Mouse (Mus musculus): ENCODE results near the gene Smyd1. TPM values are rescaled to one million over a fixed set of nuclear protein-coding genes. Genes with fewer than 3 reads are reported as not detected.

The Smyd1 gene
- polyA plus RNA-seq, 1 experiment, result 4.9 TPM

GRCm38 (mm10) chr6:71260051-71260640 lies 61.9 kb downstream of the Smyd1 start:
- no peak for TF ChIP-seq POLR2A (IDR thresholded peaks at IDR 0.05; ENCODE audit: control insufficient read depth, low read depth, low read length)
- TF ChIP-seq CTCF (IDR thresholded peaks at IDR 0.05; ENCODE audit: control insufficient read depth, insufficient read depth, insufficient replicate concordance, low read depth, low read length), result no peak
- Histone ChIP-seq H3K4me3 (ENCODE audit: control insufficient read depth, low read depth, low read length) (no peak overlapping the region), H3K4me1 (ENCODE audit: control insufficient read depth, insufficient read depth, low read length) (no peaks in the 10 kb centered on the region), H3K27me3 (ENCODE audit: control insufficient read depth, insufficient read depth, low read length) (no peaks in the 10 kb centered on the region), H3K36me3 (ENCODE audit: control insufficient read depth, insufficient read depth, low read length) (no peaks in the 10 kb centered on the region), H3K27ac (ENCODE audit: control insufficient read depth, insufficient read depth, low read depth, low read length) (no peak overlapping the region)

- TF ChIP-seq CTCF (IDR thresholded peaks at IDR 0.05; ENCODE audit: control insufficient read depth, insufficient read depth, insufficient replicate concordance, low read depth, low read length) (no peak), POLR2A (IDR thresholded peaks at IDR 0.05; ENCODE audit: control insufficient read depth, low read depth, low read length) (no peak)
- no peaks in the 10 kb centered on the region for H3K4me1 ChIP-seq (ENCODE audit: control insufficient read depth, insufficient read depth, low read length)
- no peak overlapping the region for H3K4me3 ChIP-seq (ENCODE audit: control insufficient read depth, low read depth, low read length)
- no peaks in the 10 kb centered on the region for H3K36me3 ChIP-seq (ENCODE audit: control insufficient read depth, insufficient read depth, low read length)
- H3K27me3 ChIP-seq (ENCODE audit: control insufficient read depth, insufficient read depth, low read length), result no peaks in the 10 kb centered on the region
- no peak overlapping the region for H3K27ac ChIP-seq (ENCODE audit: control insufficient read depth, insufficient read depth, low read depth, low read length)
Measured at GRCm38 (mm10) chr6:71259166-71259565, 62.9 kb downstream of the Smyd1 start.

DNA sequence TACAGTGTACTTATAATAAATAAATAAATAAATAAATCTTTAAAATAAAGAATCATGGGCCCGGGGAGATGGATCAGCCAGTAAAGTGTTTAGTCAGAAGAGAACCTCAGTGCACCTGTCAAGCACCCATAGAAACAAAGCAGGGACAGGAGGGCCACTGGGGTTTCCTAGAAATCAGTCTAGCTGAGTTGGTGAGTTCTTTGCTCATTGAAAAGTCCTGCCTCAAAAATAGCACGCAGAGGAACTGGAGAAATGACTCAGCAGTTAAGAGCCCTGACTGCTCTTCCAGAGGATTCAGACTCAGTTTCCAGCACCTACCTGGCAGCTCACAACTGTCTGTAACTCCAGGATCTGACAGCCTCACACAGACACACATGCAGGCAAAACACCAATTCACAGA lies 63.5 kb downstream of the Smyd1 start:
- Histone ChIP-seq H3K27ac (ENCODE audit: control insufficient read depth, insufficient read depth, low read depth, low read length) (no peak overlapping the region), H3K4me1 (ENCODE audit: control insufficient read depth, insufficient read depth, low read length) (no peaks in the 10 kb centered on the region), H3K36me3 (ENCODE audit: control insufficient read depth, insufficient read depth, low read length) (no peaks in the 10 kb centered on the region), H3K4me3 (ENCODE audit: control insufficient read depth, low read depth, low read length) (no peak overlapping the region), H3K27me3 (ENCODE audit: control insufficient read depth, insufficient read depth, low read length) (no peaks in the 10 kb centered on the region)
- TF ChIP-seq CTCF (IDR thresholded peaks at IDR 0.05; ENCODE audit: control insufficient read depth, insufficient read depth, insufficient replicate concordance, low read depth, low read length) (no peak), POLR2A (IDR thresholded peaks at IDR 0.05; ENCODE audit: control insufficient read depth, low read depth, low read length) (no peak)

GRCm38 (mm10) chr6:71257375-71257774 lies 64.7 kb downstream of the Smyd1 start:
- Histone ChIP-seq H3K36me3 (ENCODE audit: control insufficient read depth, insufficient read depth, low read length) (no peaks in the 10 kb centered on the region), H3K27me3 (ENCODE audit: control insufficient read depth, insufficient read depth, low read length) (no peaks in the 10 kb centered on the region), H3K27ac (ENCODE audit: control insufficient read depth, insufficient read depth, low read depth, low read length) (no peak overlapping the region), H3K4me3 (ENCODE audit: control insufficient read depth, low read depth, low read length) (no peak overlapping the region), H3K4me1 (ENCODE audit: control insufficient read depth, insufficient read depth, low read length) (no peaks in the 10 kb centered on the region)
- TF ChIP-seq POLR2A (IDR thresholded peaks at IDR 0.05; ENCODE audit: control insufficient read depth, low read depth, low read length), result no peak
- no peak for TF ChIP-seq CTCF (IDR thresholded peaks at IDR 0.05; ENCODE audit: control insufficient read depth, insufficient read depth, insufficient replicate concordance, low read depth, low read length)

GRCm38 (mm10) chr6:71256166-71256565 lies 65.9 kb downstream of the Smyd1 start:
- Histone ChIP-seq H3K27ac (ENCODE audit: control insufficient read depth, insufficient read depth, low read depth, low read length) (no peak overlapping the region), H3K36me3 (ENCODE audit: control insufficient read depth, insufficient read depth, low read length) (no peaks in the 10 kb centered on the region), H3K4me3 (ENCODE audit: control insufficient read depth, low read depth, low read length) (no peak overlapping the region), H3K4me1 (ENCODE audit: control insufficient read depth, insufficient read depth, low read length) (no peaks in the 10 kb centered on the region), H3K27me3 (ENCODE audit: control insufficient read depth, insufficient read depth, low read length) (no peaks in the 10 kb centered on the region)
- no peak for TF ChIP-seq POLR2A (IDR thresholded peaks at IDR 0.05; ENCODE audit: control insufficient read depth, low read depth, low read length)
- no peak for TF ChIP-seq CTCF (IDR thresholded peaks at IDR 0.05; ENCODE audit: control insufficient read depth, insufficient read depth, insufficient replicate concordance, low read depth, low read length)

DNA sequence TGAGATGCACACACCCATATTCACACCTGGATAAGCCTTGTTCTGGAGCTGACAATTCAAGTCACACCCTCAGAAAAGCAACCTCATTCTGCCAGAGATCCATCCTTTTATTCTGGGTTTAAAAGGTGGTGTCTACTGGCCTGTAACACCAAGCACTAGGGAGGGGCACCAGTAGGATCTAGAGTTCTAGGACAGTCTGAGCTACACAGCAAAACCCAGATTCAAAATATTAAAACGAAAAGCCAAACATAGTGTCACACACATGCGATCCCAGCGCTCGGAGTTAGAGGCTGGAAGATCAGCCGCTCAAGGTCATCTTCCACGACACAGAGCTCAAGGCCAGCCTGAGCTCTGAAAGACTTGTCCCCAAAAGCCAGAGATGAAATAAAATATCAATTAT lies 67.6 kb downstream of the Smyd1 start:
- TF ChIP-seq CTCF (IDR thresholded peaks at IDR 0.05; ENCODE audit: control insufficient read depth, insufficient read depth, insufficient replicate concordance, low read depth, low read length) (no peak), POLR2A (IDR thresholded peaks at IDR 0.05; ENCODE audit: control insufficient read depth, low read depth, low read length) (no peak)
- Histone ChIP-seq H3K4me1 (ENCODE audit: control insufficient read depth, insufficient read depth, low read length) (no peaks in the 10 kb centered on the region), H3K27me3 (ENCODE audit: control insufficient read depth, insufficient read depth, low read length) (no peaks in the 10 kb centered on the region), H3K36me3 (ENCODE audit: control insufficient read depth, insufficient read depth, low read length) (no peaks in the 10 kb centered on the region), H3K4me3 (ENCODE audit: control insufficient read depth, low read depth, low read length) (no peak overlapping the region), H3K27ac (ENCODE audit: control insufficient read depth, insufficient read depth, low read depth, low read length) (no peak overlapping the region)

DNA sequence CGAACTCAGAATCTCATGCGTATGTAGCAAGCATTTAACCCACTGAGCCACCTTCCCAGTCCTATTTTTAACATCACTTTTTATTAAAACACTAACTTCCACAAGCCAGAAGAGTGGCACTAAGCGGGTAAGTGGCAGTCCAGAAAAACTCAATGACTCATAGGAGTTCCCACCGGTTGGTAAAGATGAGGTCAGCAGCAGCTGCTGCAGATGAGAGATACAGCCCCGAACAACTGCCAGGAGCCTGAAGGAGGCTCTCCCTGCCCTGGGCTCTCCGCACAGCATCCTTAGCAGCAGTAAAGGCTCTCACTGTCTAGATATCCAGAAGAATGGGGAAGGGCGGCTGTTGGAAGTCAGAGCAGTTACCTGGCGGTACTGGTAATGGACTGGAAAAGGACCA lies 71.1 kb downstream of the Smyd1 start:
- Histone ChIP-seq H3K27ac (ENCODE audit: control insufficient read depth, insufficient read depth, low read depth, low read length) (no peak overlapping the region), H3K4me1 (ENCODE audit: control insufficient read depth, insufficient read depth, low read length) (no peaks in the 10 kb centered on the region), H3K4me3 (ENCODE audit: control insufficient read depth, low read depth, low read length) (no peak overlapping the region), H3K27me3 (ENCODE audit: control insufficient read depth, insufficient read depth, low read length) (no peaks in the 10 kb centered on the region), H3K36me3 (ENCODE audit: control insufficient read depth, insufficient read depth, low read length) (no peaks in the 10 kb centered on the region)
- TF ChIP-seq CTCF (IDR thresholded peaks at IDR 0.05; ENCODE audit: control insufficient read depth, insufficient read depth, insufficient replicate concordance, low read depth, low read length) (no peak), POLR2A (IDR thresholded peaks at IDR 0.05; ENCODE audit: control insufficient read depth, low read depth, low read length) (no peak)

- H3K27me3 ChIP-seq (ENCODE audit: control insufficient read depth, insufficient read depth, low read length), result no peaks in the 10 kb centered on the region
- no peak for TF ChIP-seq POLR2A (IDR thresholded peaks at IDR 0.05; ENCODE audit: control insufficient read depth, low read depth, low read length)
- H3K36me3 ChIP-seq (ENCODE audit: control insufficient read depth, insufficient read depth, low read length), result no peaks in the 10 kb centered on the region
- H3K27ac ChIP-seq (ENCODE audit: control insufficient read depth, insufficient read depth, low read depth, low read length), result no peak overlapping the region
- H3K4me1 ChIP-seq (ENCODE audit: control insufficient read depth, insufficient read depth, low read length), result no peaks in the 10 kb centered on the region
- H3K4me3 ChIP-seq (ENCODE audit: control insufficient read depth, low read depth, low read length), result no peak overlapping the region
Measured at GRCm38 (mm10) chr6:71249615-71250014, 72.4 kb downstream of the Smyd1 start.
